Mouse (Mus musculus) MEL (cell line): ENCODE measurements around the gene Gjc1. TPM values are rescaled to one million over a fixed set of nuclear protein-coding genes. Genes with fewer than 3 reads are reported as not detected.

Source experiments
- DNase-seq: peaks from one replicate; pipeline ENCODE4 v3.0.0; 2011; ENCODE audit warnings: low read depth, low spot score
- H3K27ac ChIP-seq: 2 replicates; pipeline ENCODE4 v1.5.1; 2012; ENCODE audit warnings: low read depth, mild to moderate bottlenecking, control low read depth, low read length, moderate library complexity; ENCODE audit not compliant: control insufficient read depth
- H3K27me3 ChIP-seq, 2 experiments: fragments of 150-350 bp in 1 of 2; sonication (generic) in 1 of 2; 2 replicates each; pipeline ENCODE4 v1.6.1; 2012; ENCODE audit warnings: low read length in 2 of 2, mild to moderate bottlenecking in 2 of 2, improper control_type of control experiment in 1 of 2, moderate library complexity in 1 of 2; ENCODE audit not compliant: insufficient read depth in 2 of 2, control insufficient read depth in 1 of 2
- H3K36me3 ChIP-seq, 2 experiments: 2 replicates each; pipeline ENCODE4 v1.6.1; 2012 to 2014; ENCODE audit warnings: low read length in 2 of 2, improper control_type of control experiment in 1 of 2, inconsistent platforms in 1 of 2, mild to moderate bottlenecking in 1 of 2; ENCODE audit not compliant: insufficient read depth in 2 of 2, control insufficient read depth in 1 of 2
- H3K4me1 ChIP-seq, 2 experiments: fragments of 150-350 bp in 1 of 2; sonication (generic) in 1 of 2; 2 replicates each; pipeline ENCODE4 v1.6.1; 2012; ENCODE audit warnings: low read length in 2 of 2, improper control_type of control experiment in 1 of 2, mild to moderate bottlenecking in 1 of 2; ENCODE audit not compliant: insufficient read depth in 2 of 2, control insufficient read depth in 1 of 2
- H3K4me3 ChIP-seq, 2 experiments: fragments of 150-350 bp in 1 of 2; sonication (generic) in 1 of 2; 2 replicates each; pipeline ENCODE4 v1.5.1; 2012; ENCODE audit warnings: low read depth in 2 of 2, low read length in 2 of 2, mild to moderate bottlenecking in 2 of 2, moderate library complexity in 2 of 2, control low read depth in 1 of 2, improper control_type of control experiment in 1 of 2; ENCODE audit not compliant: control insufficient read depth in 1 of 2, insufficient read depth in 1 of 2
- H3K79me2 ChIP-seq: 2 replicates; pipeline ENCODE4 v1.6.1; 2012; ENCODE audit warnings: mild to moderate bottlenecking, low read length, moderate library complexity; ENCODE audit not compliant: control insufficient read depth, poor library complexity, insufficient read depth
- H3K9ac ChIP-seq: 2 replicates; pipeline ENCODE4 v1.6.1; 2012; ENCODE audit warnings: low read depth, mild to moderate bottlenecking, control low read depth, low read length, moderate library complexity; ENCODE audit not compliant: control insufficient read depth, poor library complexity, severe bottlenecking
- H3K9me3 ChIP-seq: fragments of 150-350 bp; sonication (generic); replicated peaks from 2 replicates; pipeline ENCODE4 v1.6.1; 2012; ENCODE audit warnings: mild to moderate bottlenecking, low read length, improper control_type of control experiment, moderate library complexity; ENCODE audit not compliant: insufficient read depth
- BHLHE40 ChIP-seq: IDR thresholded peaks from 2 replicates; pipeline ENCODE4 v1.6.1; 2012; ENCODE audit warnings: low read depth, mild to moderate bottlenecking, inconsistent platforms, low read length, improper control_type of control experiment, borderline replicate concordance
- CHD2 ChIP-seq: IDR thresholded peaks from 2 replicates; pipeline ENCODE4 v1.6.1; 2011; ENCODE audit warnings: low read length, improper control_type of control experiment
- CTCF ChIP-seq, 3 experiments: IDR thresholded peaks in 2 of 3; conservative IDR thresholded peaks in 1 of 3; 2 replicates each; pipeline ENCODE4 v1.5.1; 2011 to 2012; ENCODE audit warnings: low read length in 3 of 3, low read depth in 2 of 3, mild to moderate bottlenecking in 2 of 3, improper control_type of control experiment in 1 of 3, inconsistent platforms in 1 of 3, mixed read lengths in 1 of 3, moderate library complexity in 1 of 3; ENCODE audit not compliant: control insufficient read depth in 1 of 3, insufficient read depth in 1 of 3, poor library complexity in 1 of 3, severe bottlenecking in 1 of 3
- E2F4 ChIP-seq: IDR thresholded peaks from 2 replicates; pipeline ENCODE4 v1.6.1; 2011; ENCODE audit warnings: low read depth, low read length, improper control_type of control experiment, borderline replicate concordance
- EP300 ChIP-seq, 2 experiments: IDR thresholded peaks; 2 replicates each; pipeline ENCODE4 v1.6.1; 2011; ENCODE audit warnings: improper control_type of control experiment in 2 of 2, low read length in 2 of 2, low read depth in 1 of 2, mild to moderate bottlenecking in 1 of 2
- ETS1 ChIP-seq: IDR thresholded peaks from 2 replicates; pipeline ENCODE4 v1.6.1; 2012; ENCODE audit warnings: low read depth, mild to moderate bottlenecking, inconsistent platforms, low read length, improper control_type of control experiment, moderate library complexity
- HCFC1 ChIP-seq: IDR thresholded peaks from 2 replicates; pipeline ENCODE4 v1.6.1; 2012; ENCODE audit warnings: low read depth, mild to moderate bottlenecking, inconsistent platforms, low read length, improper control_type of control experiment, moderate library complexity
- KAT2A ChIP-seq: conservative IDR thresholded peaks from 2 replicates; pipeline ENCODE4 v1.6.1; 2012; ENCODE audit warnings: low read depth, low read length, improper control_type of control experiment, inconsistent platforms
- MAFK ChIP-seq: IDR thresholded peaks from 2 replicates; pipeline ENCODE4 v1.6.1; 2011; ENCODE audit warnings: low read depth, mild to moderate bottlenecking, low read length, improper control_type of control experiment, borderline replicate concordance
- MAZ ChIP-seq: IDR thresholded peaks from 2 replicates; pipeline ENCODE4 v1.6.1; 2012; ENCODE audit warnings: low read depth, mild to moderate bottlenecking, inconsistent platforms, low read length, improper control_type of control experiment
- MEF2A ChIP-seq: IDR thresholded peaks from 2 replicates; pipeline ENCODE4 v1.6.1; 2014; ENCODE audit warnings: low read depth, mild to moderate bottlenecking, inconsistent platforms, low read length, improper control_type of control experiment; ENCODE audit not compliant: poor library complexity, insufficient replicate concordance, severe bottlenecking; ENCODE audit errors: extremely low read depth
- MYC ChIP-seq: IDR thresholded peaks from 2 replicates; pipeline ENCODE4 v1.6.1; 2011; ENCODE audit warnings: low read depth, mild to moderate bottlenecking, low read length, improper control_type of control experiment, moderate library complexity
- POLR2A ChIP-seq, 2 experiments: IDR thresholded peaks; 2 replicates each; pipeline ENCODE4 v1.6.1; 2011 to 2012; ENCODE audit warnings: low read length in 2 of 2, mild to moderate bottlenecking in 2 of 2, control low read depth in 1 of 2, improper control_type of control experiment in 1 of 2, low read depth in 1 of 2, moderate library complexity in 1 of 2; ENCODE audit not compliant: control insufficient read depth in 1 of 2, insufficient read depth in 1 of 2, poor library complexity in 1 of 2
- POLR2AphosphoS2 ChIP-seq: IDR thresholded peaks from 2 replicates; pipeline ENCODE4 v1.6.1; 2011; ENCODE audit warnings: low read length, improper control_type of control experiment
- POLR2AphosphoS5 ChIP-seq: IDR thresholded peaks from 2 replicates; pipeline ENCODE4 v1.6.1; 2012; ENCODE audit warnings: low read depth, borderline replicate concordance, mild to moderate bottlenecking, inconsistent platforms, low read length, moderate library complexity, mixed read lengths
- RAD21 ChIP-seq: IDR thresholded peaks from 2 replicates; pipeline ENCODE4 v1.6.1; 2011; ENCODE audit warnings: mild to moderate bottlenecking, low read depth, low read length, improper control_type of control experiment
- SIN3A ChIP-seq: IDR thresholded peaks from 2 replicates; pipeline ENCODE4 v1.6.1; 2012; ENCODE audit warnings: low read length, improper control_type of control experiment, inconsistent platforms
- SMC3 ChIP-seq: IDR thresholded peaks from 2 replicates; pipeline ENCODE4 v1.6.1; 2011; ENCODE audit warnings: low read depth, low read length, improper control_type of control experiment
- TAL1 ChIP-seq: IDR thresholded peaks from 2 replicates; pipeline ENCODE4 v1.6.1; 2012; ENCODE audit warnings: mild to moderate bottlenecking, inconsistent platforms, low read length, moderate library complexity, mixed read lengths
- UBTF ChIP-seq: IDR thresholded peaks from 2 replicates; pipeline ENCODE4 v1.6.1; 2012; ENCODE audit warnings: low read depth, mild to moderate bottlenecking, inconsistent platforms, low read length, improper control_type of control experiment, moderate library complexity, borderline replicate concordance; ENCODE audit not compliant: insufficient read depth
- USF2 ChIP-seq, 2 experiments: IDR thresholded peaks; 2 replicates each; pipeline ENCODE4 v1.6.1; 2011 to 2012; ENCODE audit warnings: improper control_type of control experiment in 2 of 2, low read length in 2 of 2, borderline replicate concordance in 1 of 2, inconsistent platforms in 1 of 2, low read depth in 1 of 2, mild to moderate bottlenecking in 1 of 2; ENCODE audit not compliant: insufficient read depth in 1 of 2
- ZKSCAN1 ChIP-seq: IDR thresholded peaks from 2 replicates; pipeline ENCODE4 v1.6.1; 2012; ENCODE audit warnings: low read depth, mild to moderate bottlenecking, inconsistent platforms, low read length, improper control_type of control experiment, moderate library complexity
- polyA plus RNA-seq, 2 experiments: library from polyadenylated mRNA; stranded (reverse) in 1 of 2; unstranded in 1 of 2; fragments of >175 nt in 1 of 2; fragments of >200 nt in 1 of 2; gene quantifications; 2 replicates each; pipeline versions ENCODE4 v1.2.1 to v1.2.4; 2012; ENCODE audit warnings: low replicate concordance in 2 of 2, low read depth in 1 of 2; ENCODE audit not compliant: insufficient read length in 2 of 2, insufficient read depth in 1 of 2, missing spikeins in 1 of 2
- total RNA-seq: library from RNA; depleted of rRNA; stranded (reverse); fragments of 300-350 nt; gene quantifications from 2 replicates; pipeline ENCODE4 v1.2.3, GENCODE M21; 2012

The Gjc1 gene
- total and polyA plus RNA-seq, 3 experiments = not detected

DNA sequence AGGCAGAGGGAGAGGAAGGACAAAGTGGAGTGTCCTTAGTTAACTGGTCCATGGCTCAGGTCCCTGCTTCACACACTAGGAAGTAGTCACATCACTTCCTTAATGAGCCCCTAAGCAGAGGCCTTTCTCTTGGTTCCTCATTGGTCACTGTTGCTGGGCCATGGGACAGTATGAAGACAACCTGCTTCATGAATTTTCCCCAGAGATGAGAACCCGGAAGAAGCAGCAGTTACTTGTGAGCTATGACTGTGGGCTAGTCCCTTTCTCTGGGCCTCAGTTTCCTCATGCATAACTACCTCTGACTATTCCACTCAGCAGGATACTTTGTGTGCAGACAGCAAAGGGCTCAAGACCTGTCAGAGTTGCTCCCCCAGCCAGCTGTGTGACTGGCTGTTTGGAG lies 17.9 kb upstream of the Gjc1 start:
- H3K36me3 ChIP-seq = peaks cover 0 to 2% of the 10 kb centered on the region in 2 experiments; a peak in 2 of 4 replicates
- no peak overlapping the region for H3K4me3 ChIP-seq
- no peak overlapping the region for H3K27ac ChIP-seq
- DNase-seq = no peak
- no peaks in the 10 kb centered on the region for H3K27me3 ChIP-seq
- H3K4me1 ChIP-seq = no peaks in the 10 kb centered on the region
- no peak for TF ChIP-seq MYC
- no peak for TF ChIP-seq HCFC1
- no peak for TF ChIP-seq USF2 (IDR thresholded peaks at IDR 0.05; ENCODE audit: borderline replicate concordance in 1 of 2, insufficient read depth in 1 of 2, low read depth in 1 of 2, low read length in 2 of 2)
- TF ChIP-seq RAD21 = no peak
- no peak for TF ChIP-seq MEF2A
- TF ChIP-seq MAZ = no peak
- TF ChIP-seq ZKSCAN1 = no peak
- TF ChIP-seq EP300 (IDR thresholded peaks at IDR 0.05; ENCODE audit: low read depth in 1 of 2, low read length in 2 of 2) = no peak
- TF ChIP-seq E2F4 = no peak
- TF ChIP-seq MAFK = no peak
- no peak for TF ChIP-seq KAT2A
- no peak for TF ChIP-seq BHLHE40
- no peak for TF ChIP-seq SMC3
- TF ChIP-seq POLR2AphosphoS5 = no peak
- TF ChIP-seq ETS1 = no peak
- TF ChIP-seq CTCF (IDR thresholded peaks at IDR 0.05 in 2 of 3, conservative IDR thresholded peaks at IDR 0.05 in 1 of 3; ENCODE audit: control insufficient read depth in 1 of 3, insufficient read depth in 1 of 3, low read depth in 2 of 3, low read length in 3 of 3, poor library complexity in 1 of 3, severe bottlenecking in 1 of 3) = no peak
- TF ChIP-seq UBTF = no peak
- TF ChIP-seq SIN3A = no peak
- TF ChIP-seq POLR2AphosphoS2 = no peak
- TF ChIP-seq TAL1 = no peak
- no peaks in the 10 kb centered on the region for H3K9me3 ChIP-seq
- no peaks in the 10 kb centered on the region for H3K79me2 ChIP-seq
- no peak overlapping the region for H3K9ac ChIP-seq

- Histone ChIP-seq H3K79me2 (no peaks in the 10 kb centered on the region), H3K9ac (no peak overlapping the region), H3K9me3 (no peaks in the 10 kb centered on the region), H3K27ac (no peak overlapping the region), H3K27me3 (no peaks in the 10 kb centered on the region), H3K36me3 (no peaks in the 10 kb centered on the region; a peak in 1 of 4 replicates), H3K4me3 (no peak overlapping the region), H3K4me1 (peaks cover 0 to 3% of the 10 kb centered on the region in 2 experiments; a peak in 1 of 4 replicates)
- no peak for DNase-seq
- TF ChIP-seq POLR2A (IDR thresholded peaks at IDR 0.05; ENCODE audit: control insufficient read depth in 1 of 2, insufficient read depth in 1 of 2, low read depth in 1 of 2, low read length in 2 of 2, poor library complexity in 1 of 2) (no peak; a peak in 1 of 4 replicates), USF2 (IDR thresholded peaks at IDR 0.05; ENCODE audit: borderline replicate concordance in 1 of 2, insufficient read depth in 1 of 2, low read depth in 1 of 2, low read length in 2 of 2) (no peak), UBTF (no peak), CHD2 (no peak)
Measured at GRCm38 (mm10) chr11:102836146-102836545, 16.6 kb upstream of the Gjc1 start.
